Mouse (Mus musculus) retina, embryonic 14.5 days (tissue): ENCODE measurements around the gene Cfap100.

Source experiments
- DNase-seq: peaks from one replicate; pipeline ENCODE4 v3.0.0-alpha.2; 2015; ENCODE audit warnings: low spot score

Gene Cfap100

GRCm38 (mm10) chr6:90374647-90375046 lies 54.0 kb downstream of the Cfap100 start:
- DNase-seq: no peak

- DNase-seq: peak; percentile 51
Observed at GRCm38 (mm10) chr6:90369725-90370553, 58.7 kb downstream of the Cfap100 start.

- peak; percentile 98 for DNase-seq
Observed at GRCm38 (mm10) chr6:90368976-90369724, 59.4 kb downstream of the Cfap100 start, which contains the start of gene Zxdc. TSS of gene Zxdc (plus strand) at chr6:90369492.

DNA sequence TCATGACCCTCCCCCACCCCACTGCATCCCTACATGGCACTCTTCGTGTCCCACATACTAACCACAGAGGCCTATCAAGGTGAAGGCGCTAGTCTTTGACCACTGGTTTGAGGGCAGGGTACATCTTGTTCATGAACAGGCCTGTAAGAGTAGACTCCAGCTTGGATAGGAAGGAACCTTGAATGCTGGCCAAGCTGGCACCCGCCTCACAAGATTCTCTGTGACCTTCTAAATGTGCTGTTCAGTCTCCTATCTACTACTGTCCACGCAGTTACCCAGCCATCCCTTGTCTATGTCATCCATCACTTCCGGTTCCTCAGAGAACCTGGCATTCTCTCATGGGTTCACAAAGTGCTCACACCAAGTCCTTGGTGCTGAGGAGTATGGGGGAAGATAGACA lies 65.3 kb downstream of the Cfap100 start:
- DNase-seq: no peak

DNA sequence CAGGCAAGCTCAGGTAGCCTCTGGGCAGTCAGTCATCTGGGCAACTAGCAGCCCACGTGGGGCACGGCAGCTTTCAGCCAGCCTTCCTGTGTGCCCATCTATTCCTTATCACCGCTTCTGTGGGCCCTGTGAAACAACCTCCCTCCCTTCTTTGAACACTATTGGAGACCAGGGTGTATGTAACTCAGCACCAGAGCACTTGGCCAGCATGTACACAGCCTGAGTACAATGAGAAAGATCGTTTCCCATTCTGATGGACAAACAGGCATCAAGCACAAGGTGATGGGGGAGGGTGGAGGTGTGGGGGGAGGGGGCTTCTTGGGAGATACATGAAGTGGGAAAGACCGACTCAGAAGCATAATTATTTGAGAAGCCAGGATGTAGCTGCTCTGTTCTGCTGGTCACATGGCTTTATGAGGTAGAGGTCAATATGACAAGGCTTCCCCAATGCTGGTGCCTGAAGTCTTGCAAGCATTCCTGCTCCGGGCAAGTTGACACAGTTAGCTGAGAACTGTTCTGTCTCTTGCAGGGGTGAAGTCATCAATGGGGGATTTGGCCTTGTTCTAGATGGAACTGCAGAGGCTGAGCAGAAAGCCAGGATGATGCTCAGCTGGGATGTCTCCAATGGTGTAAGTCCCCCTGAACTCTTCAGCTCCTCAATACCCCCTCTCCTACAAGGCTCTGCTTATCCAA lies 67.5 kb downstream of the Cfap100 start:
- DNase-seq: no peak

GRCm38 (mm10) chr6:90360024-90360781 lies 68.4 kb downstream of the Cfap100 start:
- no peak for DNase-seq

- no peak for DNase-seq
Observed at GRCm38 (mm10) chr6:90359445-90359844, 69.2 kb downstream of the Cfap100 start.

DNA sequence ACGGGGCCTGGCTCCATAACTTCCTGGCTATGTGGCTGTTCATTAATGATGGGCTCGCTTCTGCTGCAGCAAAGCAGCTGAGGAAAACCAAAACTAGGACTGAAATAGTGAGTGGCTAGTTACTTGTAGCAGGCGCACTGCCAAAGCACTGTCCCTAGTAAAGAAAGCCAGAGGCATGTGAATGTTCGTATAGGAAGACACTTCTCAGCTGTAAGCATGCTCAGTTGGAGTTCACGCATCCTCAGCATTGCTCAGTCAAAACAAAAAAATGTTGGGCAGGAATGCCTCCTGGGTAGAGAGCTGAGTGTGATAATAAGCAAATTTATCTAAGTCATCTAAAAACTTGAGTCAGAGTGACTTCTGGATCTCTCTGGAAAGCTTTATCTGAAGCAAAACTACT lies 70.5 kb downstream of the Cfap100 start:
- DNase-seq: no peak
